Mouse (Mus musculus) thymus, postnatal 14 days (tissue): Measurements from ENCODE around the gene Rassf2.
A peak's percentile ranks its signal among the peaks of the same experiment; 100 is the strongest.

Source experiments
- DNase-seq: peaks from one replicate; pipeline ENCODE4 v3.0.0; 2021

Gene Rassf2

GRCm38 (mm10) chr2:132029646-132030417 lies at the start of gene Rassf2:
Gene Rassf2 (minus strand): TSS chr2:132030258.
- DNase-seq, result peak; percentile 94

- DNase-seq, result no peak
These were observed 49.1 kb upstream of the Rassf2 start for GRCm38 (mm10) chr2:132079139-132079538.

GRCm38 (mm10) chr2:132073052-132073451 lies 43.0 kb upstream of the Rassf2 start:
- no peak for DNase-seq

GRCm38 (mm10) chr2:132069985-132070735 lies 40.1 kb upstream of the Rassf2 start:
- no peak for DNase-seq

GRCm38 (mm10) chr2:132064185-132064831 lies 34.2 kb upstream of the Rassf2 start:
- DNase-seq, result no peak

- no peak for DNase-seq
These were observed 33.7 kb upstream of the Rassf2 start for GRCm38 (mm10) chr2:132063776-132064175.

- DNase-seq, result no peak
These were observed 31.8 kb upstream of the Rassf2 start for GRCm38 (mm10) chr2:132061884-132062283.

- DNase-seq, result peak; percentile 36
These were observed 29.9 kb upstream of the Rassf2 start for GRCm38 (mm10) chr2:132059919-132060318.

- no peak for DNase-seq
These were observed 25.3 kb upstream of the Rassf2 start for GRCm38 (mm10) chr2:132055349-132055753.

GRCm38 (mm10) chr2:132053824-132054223 lies 23.8 kb upstream of the Rassf2 start:
- DNase-seq, result no peak

GRCm38 (mm10) chr2:132051798-132052197 lies 21.7 kb upstream of the Rassf2 start:
- no peak for DNase-seq

- DNase-seq, result no peak
These were observed 19.9 kb upstream of the Rassf2 start for GRCm38 (mm10) chr2:132049921-132050320.

GRCm38 (mm10) chr2:132049491-132049890 lies 19.4 kb upstream of the Rassf2 start:
- DNase-seq, result no peak

- DNase-seq, result no peak
These were observed 18.2 kb upstream of the Rassf2 start for GRCm38 (mm10) chr2:132048143-132048772.

- no peak for DNase-seq
These were observed 17.3 kb upstream of the Rassf2 start for GRCm38 (mm10) chr2:132047364-132047763.

- DNase-seq, result no peak
These were observed 16.6 kb upstream of the Rassf2 start for GRCm38 (mm10) chr2:132046659-132047058.

GRCm38 (mm10) chr2:132044320-132045274 lies 14.5 kb upstream of the Rassf2 start:
- no peak for DNase-seq

- DNase-seq, result no peak
These were observed 13.1 kb upstream of the Rassf2 start for GRCm38 (mm10) chr2:132043101-132043621.

- peak; percentile 59 for DNase-seq
These were observed 9.8 kb upstream of the Rassf2 start for GRCm38 (mm10) chr2:132039894-132040293.

- DNase-seq, result no peak
These were observed 6.3 kb upstream of the Rassf2 start for GRCm38 (mm10) chr2:132036326-132036725.

GRCm38 (mm10) chr2:132035470-132035835 lies 5.4 kb upstream of the Rassf2 start:
- DNase-seq, result peak; percentile 67
